Comparison of ENCODE assay signal across 24 mouse cellular contexts in the genomic region with DNA sequence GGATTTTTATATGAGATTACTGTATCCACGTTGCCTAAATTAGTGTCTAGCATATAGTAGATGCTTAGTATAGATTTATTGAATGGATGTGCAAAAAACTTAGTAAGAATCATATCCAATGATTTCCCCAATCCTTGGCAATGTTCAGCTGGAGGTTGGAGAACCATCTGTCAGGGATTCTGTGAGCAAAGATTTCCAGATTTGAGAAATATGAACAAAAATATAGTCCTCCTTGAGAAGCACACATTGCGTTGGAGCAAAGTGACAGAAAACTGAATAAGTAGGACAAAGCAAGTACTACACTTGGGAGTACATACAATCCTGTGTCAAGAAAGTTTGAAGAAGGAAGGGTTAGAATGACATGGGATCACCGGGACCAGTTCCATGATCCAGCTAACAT. TPM values are rescaled to one million over a fixed set of nuclear protein-coding genes. Genes with fewer than 3 reads are reported as not detected.
DNase-seq lines count a peak whose midpoint lies in the region; ATAC-seq and TF ChIP-seq lines count a peak whose summit lies in the region.
"Had no signal": no experiment of that assay in that cellular context is flagged by ENCODE, and none has a peak within 500 bp of the region (broad histone marks: within the 10 kb centered on the region; RNA-seq: fewer than 3 reads in every experiment).

No protein-coding gene starts in this region.

- 94% methylated on average over 3 of the region's 3 CpGs for WGBS in hindbrain, embryonic 11.5 days

- no peak overlapping the region for H3K9ac ChIP-seq in hindbrain, embryonic 11.5 days (ENCODE audit: low read depth, low read length)
- H3K9ac ChIP-seq: embryonic facial prominence, embryonic 12.5 days; hindbrain, embryonic 14.5 days; limb, embryonic 15.5 days; midbrain, embryonic 13.5 days; neural tube, embryonic 12.5 days had no signal

- H3K4me1 ChIP-seq in hindbrain, embryonic 11.5 days (replicated peaks; ENCODE audit: control insufficient read depth, insufficient read depth, low read length) = no peaks in the 10 kb centered on the region
- H3K4me1 ChIP-seq: limb, embryonic 15.5 days; neural tube, embryonic 12.5 days had no signal

- H3K27me3 ChIP-seq in hindbrain, embryonic 11.5 days (ENCODE audit: control insufficient read depth, insufficient read depth, low read length) = no peaks in the 10 kb centered on the region
- H3K27me3 ChIP-seq: embryonic facial prominence, embryonic 12.5 days; limb, embryonic 15.5 days; midbrain, embryonic 13.5 days; neural tube, embryonic 12.5 days had no signal

- no peak overlapping the region for H3K4me3 ChIP-seq in left cerebral cortex, adult 2 months
- no peak overlapping the region for H3K4me3 ChIP-seq in hindbrain, embryonic 11.5 days (ENCODE audit: low read depth, low read length)
- H3K4me3 ChIP-seq: embryonic facial prominence, embryonic 12.5 days; erythroblast, embryonic 14.5 days; limb, embryonic 15.5 days; midbrain, embryonic 13.5 days; neural tube, embryonic 12.5 days had no signal

- H3K27ac ChIP-seq in left cerebral cortex, adult 2 months = no peak overlapping the region
- no peak overlapping the region for H3K27ac ChIP-seq in hindbrain, embryonic 11.5 days (ENCODE audit: low read depth, low read length)
- H3K27ac ChIP-seq: embryonic facial prominence, embryonic 12.5 days; hindbrain, embryonic 14.5 days; limb, embryonic 15.5 days; midbrain, embryonic 13.5 days; neural tube, embryonic 12.5 days had no signal

- H3K4me2 ChIP-seq in hindbrain, embryonic 11.5 days (replicated peaks; ENCODE audit: low read depth, low read length) = no peak overlapping the region
- H3K4me2 ChIP-seq: embryonic facial prominence, embryonic 12.5 days; heart, embryonic 11.5 days; hindbrain, embryonic 14.5 days; limb, embryonic 15.5 days; midbrain, embryonic 13.5 days; neural tube, embryonic 12.5 days had no signal

- intact Hi-C loops in left cerebral cortex, adult 2 months (cut with DNase I) = no loop called here

- TF ChIP-seq CTCF in left cerebral cortex, adult 2 months (IDR thresholded peaks at IDR 0.05) = no peak; the same call in 1 of the 2 replicates

- no peak for DNase-seq in frontal cortex, postnatal 14 days (ENCODE audit: low spot score in 2 of 2)
- DNase-seq in left cerebral cortex, adult 18-20 months (ENCODE audit: low spot score in 2 of 2) = peak; percentile 28 to 39
- no peak for DNase-seq in left cerebral cortex, adult 2 months (ENCODE audit: extremely low spot score in 1 of 2, low spot score in 2 of 2)
- DNase-seq in layer of hippocampus, adult 9-10 months (ENCODE audit: low spot score) = peak; percentile 32
- peak; percentile 24 to 48 for DNase-seq in right cerebral cortex, postnatal 36 days (ENCODE audit: low spot score in 2 of 2)
- DNase-seq in lung, postnatal 10 days = no peak
- DNase-seq in hindbrain, embryonic 11.5 days (ENCODE audit: low spot score) = no peak
- DNase-seq: adrenal gland, postnatal 25 days; B cell, adult 2 months; cerebellum, adult 9-10 months; heart, postnatal 14 days; kidney, adult 9 months; kidney, postnatal 25 days; thymus, postnatal 14 days had no signal

- H3K36me3 ChIP-seq in hindbrain, embryonic 11.5 days (ENCODE audit: control insufficient read depth, insufficient read depth, low read length) = no peaks in the 10 kb centered on the region
- H3K36me3 ChIP-seq: embryonic facial prominence, embryonic 12.5 days; limb, embryonic 15.5 days; midbrain, embryonic 13.5 days; neural tube, embryonic 12.5 days had no signal

- ATAC-seq in frontal cortex, adult (ENCODE audit: low TSS enrichment) = peak; percentile 94
- ATAC-seq in hindbrain, embryonic 11.5 days (ENCODE audit: low FRiP score) = no peak
- ATAC-seq: lung, postnatal 0 days; midbrain, embryonic 13.5 days had no signal

- no peaks in the 10 kb centered on the region for H3K9me3 ChIP-seq in hindbrain, embryonic 11.5 days (ENCODE audit: control insufficient read depth, low read length)
- H3K9me3 ChIP-seq: embryonic facial prominence, embryonic 12.5 days; limb, embryonic 15.5 days; midbrain, embryonic 13.5 days; neural tube, embryonic 12.5 days had no signal

RNA-seq across cellular contexts. Expression of a gene that starts 8.9 kb away (rescaled TPM):
- total RNA-seq in left cerebral cortex, adult 18-20 months (2021) = 10 to 100 TPM; 24.4 to 25.4 TPM
- total RNA-seq in left cerebral cortex, adult 2 months (2021) = 10 to 100 TPM; 23.4 to 24.2 TPM
- polyA plus RNA-seq in hindbrain, embryonic 11.5 days (2014; fragmentation: Nextera tagmentation; extraction: Ambion mirVana) = 1.6 and 1.7 TPM in 2 replicates
- total RNA-seq: megakaryocyte, adult 5-6 weeks had no signal
- polyA plus RNA-seq: erythroblast, embryonic 14.5 days had no signal

RNA-seq across cellular contexts. Expression of a gene that starts 55.1 kb away (rescaled TPM):
- 1 to 10 TPM; 1.5 to 1.6 TPM for total RNA-seq in left cerebral cortex, adult 18-20 months (2021)
- total RNA-seq in left cerebral cortex, adult 2 months (2021) = 1 to 10 TPM; 1.8 to 2.6 TPM
- polyA plus RNA-seq in hindbrain, embryonic 11.5 days (2014; fragmentation: Nextera tagmentation; extraction: Ambion mirVana) = 0.31 and 0.39 TPM in 2 replicates
- polyA plus RNA-seq: erythroblast, embryonic 14.5 days had no signal

Comparison
In these comparisons a context has a peak if more than half of its experiments do, and no peak if none do; other contexts are left out.
1. DNase-seq: peak in left cerebral cortex, adult 18-20 months (2 of 2), layer of hippocampus, adult 9-10 months (single experiment) and right cerebral cortex, postnatal 36 days (2 of 2); none in frontal cortex, postnatal 14 days (0 of 2), left cerebral cortex, adult 2 months (0 of 2), lung, postnatal 10 days (single experiment) and hindbrain, embryonic 11.5 days (single experiment).